Mouse (Mus musculus) limb, embryonic 12.5 days (tissue): ENCODE data around the gene Gbp9. TPM values are rescaled to one million over a fixed set of nuclear protein-coding genes. Genes with fewer than 3 reads are reported as not detected.
"Not testable (repeated sequence)": the region's sequence is repeated elsewhere in the genome, so short reads cannot be mapped to it uniquely, and the experiment has no call there.

Source experiments
- ATAC-seq: fragments of 200-750 bp; cut with Nextera tagmentation; 2 replicates; pipeline ENCODE4 v1.8.0; 2017; ENCODE audit warnings: low read depth, moderate TSS enrichment; ENCODE audit not compliant: insufficient number of reproducible peaks, insufficient read depth, low FRiP score, low TSS enrichment
- H3K27ac ChIP-seq: fragments of 300-500 bp; sonication (generic); 2 replicates; pipeline ENCODE4 v1.5.1; 2016; ENCODE audit warnings: mild to moderate bottlenecking, moderate library complexity
- H3K27me3 ChIP-seq: fragments of 300-500 bp; sonication (generic); 2 replicates; pipeline ENCODE4 v1.6.1; 2016; ENCODE audit warnings: mild to moderate bottlenecking, moderate library complexity
- H3K36me3 ChIP-seq: fragments of 300-500 bp; sonication (generic); 2 replicates; pipeline ENCODE4 v1.6.1; 2016; ENCODE audit warnings: mild to moderate bottlenecking, moderate library complexity
- H3K4me1 ChIP-seq: fragments of 300-500 bp; sonication (generic); replicated peaks from 2 replicates; pipeline ENCODE4 v1.6.1; 2016
- H3K4me2 ChIP-seq: fragments of 300-500 bp; sonication (generic); 2 replicates; pipeline ENCODE4 v1.6.1; 2016; ENCODE audit warnings: mild to moderate bottlenecking, moderate library complexity
- H3K4me3 ChIP-seq: fragments of 300-500 bp; sonication (generic); replicated peaks from 2 replicates; pipeline ENCODE4 v1.5.1; 2016; ENCODE audit warnings: mild to moderate bottlenecking
- H3K9ac ChIP-seq: fragments of 300-500 bp; sonication (generic); replicated peaks from 2 replicates; pipeline ENCODE4 v1.6.1; 2016; ENCODE audit warnings: mild to moderate bottlenecking, moderate library complexity
- H3K9me3 ChIP-seq: fragments of 300-500 bp; sonication (generic); 2 replicates; pipeline ENCODE4 v1.6.1; 2016; ENCODE audit warnings: mild to moderate bottlenecking, moderate library complexity
- WGBS: fragments of 180-500 bp; shearing (Covaris S2); methylation state at CpG from one replicate; pipeline ENCODE4 v1.1.7; 2016; 5-methylcytosine and 5-hydroxymethylcytosine counted together
- polyA plus RNA-seq: library from polyadenylated mRNA; unstranded; fragments of >200 nt; fragmentation: Nextera tagmentation; extraction: Ambion mirVana; gene quantifications from 2 replicates; pipeline ENCODE4 v1.2.1, GENCODE M21; 2016

The Gbp9 gene
- polyA plus RNA-seq, 1 experiment from 2014 or later = 1.7 TPM

GRCm38 (mm10) chr5:105115740-105116139, 23.6 kb downstream of the Gbp9 start:
- H3K27me3 ChIP-seq = no peaks in the 10 kb centered on the region
- H3K36me3 ChIP-seq = no peaks in the 10 kb centered on the region
- no peaks in the 10 kb centered on the region for H3K4me1 ChIP-seq
- H3K9me3 ChIP-seq = no peaks in the 10 kb centered on the region
- no peak overlapping the region for H3K27ac ChIP-seq
- H3K4me3 ChIP-seq = no peak overlapping the region
- ATAC-seq = no peak
- WGBS = 82% methylated on average over 2 of the region's 2 CpGs
- H3K9ac ChIP-seq = no peak overlapping the region
- no peak overlapping the region for H3K4me2 ChIP-seq

GRCm38 (mm10) chr5:105114696-105115095, 24.6 kb downstream of the Gbp9 start:
- no peak overlapping the region for H3K4me2 ChIP-seq
- WGBS = 87% methylated on average over 2 of the region's 2 CpGs
- no peak for ATAC-seq
- no peaks in the 10 kb centered on the region for H3K9me3 ChIP-seq
- H3K9ac ChIP-seq = no peak overlapping the region
- H3K4me1 ChIP-seq = no peaks in the 10 kb centered on the region
- no peak overlapping the region for H3K4me3 ChIP-seq
- H3K27me3 ChIP-seq = no peaks in the 10 kb centered on the region
- no peak overlapping the region for H3K27ac ChIP-seq
- H3K36me3 ChIP-seq = no peaks in the 10 kb centered on the region

GRCm38 (mm10) chr5:105113656-105114055, 25.7 kb downstream of the Gbp9 start:
- ATAC-seq = no peak
- WGBS = 90% methylated on average over 5 of the region's 5 CpGs

GRCm38 (mm10) chr5:105110271-105110852, 29.0 kb downstream of the Gbp9 start:
- WGBS = 20% methylated on average over 4 of the region's 4 CpGs
- H3K27me3 ChIP-seq, H3K4me3 ChIP-seq, H3K27ac ChIP-seq, H3K9me3 ChIP-seq, H3K9ac ChIP-seq, ATAC-seq, H3K36me3 ChIP-seq, H3K4me1 ChIP-seq, H3K4me2 ChIP-seq: not testable (repeated sequence)

More at GRCm38 (mm10) chr5:105113656-105114055, 25.7 kb downstream of the Gbp9 start:
- no peak overlapping the region for H3K27ac ChIP-seq
- H3K4me2 ChIP-seq = no peak overlapping the region
- no peaks in the 10 kb centered on the region for H3K9me3 ChIP-seq
- no peaks in the 10 kb centered on the region for H3K4me1 ChIP-seq
- H3K27me3 ChIP-seq = no peaks in the 10 kb centered on the region
- H3K9ac ChIP-seq = no peak overlapping the region
- no peaks in the 10 kb centered on the region for H3K36me3 ChIP-seq
- H3K4me3 ChIP-seq = no peak overlapping the region

- H3K36me3 ChIP-seq, H3K9ac ChIP-seq, H3K27ac ChIP-seq, H3K9me3 ChIP-seq, H3K4me1 ChIP-seq, H3K4me2 ChIP-seq, H3K4me3 ChIP-seq, ATAC-seq, H3K27me3 ChIP-seq: not testable (repeated sequence)
- 48% methylated on average over 1 of the region's 1 CpGs for WGBS
Measured at GRCm38 (mm10) chr5:105109775-105110174, 29.6 kb downstream of the Gbp9 start.

GRCm38 (mm10) chr5:105105689-105106088, 33.6 kb downstream of the Gbp9 start:
- not testable (repeated sequence) for H3K36me3 ChIP-seq, H3K4me2 ChIP-seq, H3K4me3 ChIP-seq, H3K9ac ChIP-seq, H3K27me3 ChIP-seq, H3K27ac ChIP-seq, H3K4me1 ChIP-seq, H3K9me3 ChIP-seq, ATAC-seq
- 76% methylated on average over 2 of the region's 2 CpGs for WGBS

DNA sequence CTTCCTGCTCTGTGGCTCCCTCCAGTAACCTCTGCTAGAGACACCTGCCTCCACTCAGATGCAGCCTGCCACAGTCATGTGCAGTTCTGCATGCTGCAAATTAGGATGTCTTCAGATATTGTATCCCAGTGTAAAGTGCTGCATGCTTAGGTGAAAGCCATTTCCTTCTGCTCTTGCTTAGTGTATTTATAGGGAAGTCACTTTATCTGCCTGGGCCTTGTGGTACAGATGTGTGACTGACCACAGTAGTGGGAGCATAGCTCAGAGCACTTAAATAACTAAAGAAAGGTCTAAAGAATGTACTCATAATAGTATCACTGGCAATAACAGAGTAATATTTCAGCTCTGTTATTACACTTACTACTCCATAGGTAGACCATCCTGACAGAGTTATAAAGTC, 57.4 kb downstream of the Gbp9 start:
- H3K4me1 ChIP-seq = no peaks in the 10 kb centered on the region
- H3K9ac ChIP-seq = no peak overlapping the region
- no peaks in the 10 kb centered on the region for H3K36me3 ChIP-seq
- no peak overlapping the region for H3K4me2 ChIP-seq
- H3K4me3 ChIP-seq = no peak overlapping the region
- H3K27ac ChIP-seq = no peak overlapping the region
- ATAC-seq = no peak
- peaks cover 8% of the 10 kb centered on the region for H3K9me3 ChIP-seq
- no peaks in the 10 kb centered on the region for H3K27me3 ChIP-seq

DNA sequence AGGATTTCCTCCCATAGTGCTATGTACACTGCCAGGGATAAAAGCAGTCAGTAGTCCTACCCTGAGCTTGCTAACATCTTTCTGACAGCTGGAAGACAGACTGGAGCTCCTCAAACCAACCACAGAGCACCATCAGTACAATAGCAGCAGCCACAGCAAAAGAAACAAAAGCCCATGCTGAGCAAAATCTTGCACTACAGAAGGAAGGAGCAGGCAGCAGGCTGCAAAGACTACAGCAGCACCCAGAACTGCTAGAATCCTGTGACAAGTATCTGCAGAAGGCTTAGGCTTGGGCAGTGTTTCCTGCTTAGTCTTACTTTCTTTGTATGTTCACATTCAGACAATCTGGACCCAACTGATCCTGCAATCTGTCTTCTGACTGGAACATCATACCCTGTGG, 71.0 kb downstream of the Gbp9 start:
- not testable (repeated sequence) for H3K4me1 ChIP-seq, H3K27ac ChIP-seq, H3K4me2 ChIP-seq, ATAC-seq, H3K9ac ChIP-seq, H3K27me3 ChIP-seq, H3K36me3 ChIP-seq, H3K9me3 ChIP-seq, H3K4me3 ChIP-seq

DNA sequence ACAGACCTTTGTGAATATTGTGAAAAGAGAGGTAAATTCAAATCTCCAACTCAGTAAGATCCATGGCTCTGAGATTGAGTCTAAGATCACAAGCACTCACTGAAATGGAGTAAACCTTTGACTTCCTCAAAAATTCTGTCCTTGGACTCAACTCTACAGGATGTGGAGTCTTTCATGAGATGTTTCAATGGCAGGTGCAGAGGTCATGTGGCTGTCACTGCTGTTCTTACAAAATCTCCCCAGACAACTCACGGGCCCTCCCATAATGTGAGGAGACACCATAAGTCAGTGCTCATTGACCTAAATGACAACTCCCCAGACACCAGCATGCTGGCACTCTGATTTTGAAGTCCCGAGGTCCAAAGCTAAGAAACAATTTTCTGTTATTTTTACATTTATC, 74.9 kb downstream of the Gbp9 start:
- H3K4me3 ChIP-seq, H3K27ac ChIP-seq, H3K9me3 ChIP-seq, H3K9ac ChIP-seq, ATAC-seq, H3K4me1 ChIP-seq, H3K4me2 ChIP-seq, H3K36me3 ChIP-seq, H3K27me3 ChIP-seq: not testable (repeated sequence)
- 70% methylated on average over 2 of the region's 2 CpGs for WGBS

DNA sequence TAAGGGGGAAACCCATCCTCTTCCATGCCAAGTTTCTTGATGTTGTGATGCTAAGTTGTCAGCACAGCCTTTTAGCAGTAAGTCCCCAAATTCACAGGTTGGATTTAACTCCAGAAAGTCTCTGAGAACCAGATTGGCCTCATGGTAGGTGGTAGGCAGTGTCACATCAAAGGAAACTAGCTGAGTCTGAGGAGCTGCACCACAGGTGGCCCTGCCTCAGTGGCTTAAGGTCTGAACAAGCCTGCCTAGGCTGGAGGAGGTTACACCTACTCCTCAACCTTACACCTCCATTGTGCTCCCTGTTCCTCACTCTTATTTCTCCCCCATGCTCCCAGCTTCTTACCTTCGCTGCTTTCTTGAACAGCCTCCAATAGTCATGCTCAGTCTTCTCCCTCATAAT, 76.0 kb downstream of the Gbp9 start:
- no peaks in the 10 kb centered on the region for H3K4me1 ChIP-seq
- H3K27me3 ChIP-seq = no peaks in the 10 kb centered on the region
- H3K36me3 ChIP-seq = no peaks in the 10 kb centered on the region
- 53% methylated on average over 1 of the region's 1 CpGs for WGBS
- H3K4me3 ChIP-seq = no peak overlapping the region
- no peak overlapping the region for H3K9ac ChIP-seq
- no peak for ATAC-seq
- H3K9me3 ChIP-seq = no peaks in the 10 kb centered on the region
- H3K4me2 ChIP-seq = no peak overlapping the region
- H3K27ac ChIP-seq = no peak overlapping the region

DNA sequence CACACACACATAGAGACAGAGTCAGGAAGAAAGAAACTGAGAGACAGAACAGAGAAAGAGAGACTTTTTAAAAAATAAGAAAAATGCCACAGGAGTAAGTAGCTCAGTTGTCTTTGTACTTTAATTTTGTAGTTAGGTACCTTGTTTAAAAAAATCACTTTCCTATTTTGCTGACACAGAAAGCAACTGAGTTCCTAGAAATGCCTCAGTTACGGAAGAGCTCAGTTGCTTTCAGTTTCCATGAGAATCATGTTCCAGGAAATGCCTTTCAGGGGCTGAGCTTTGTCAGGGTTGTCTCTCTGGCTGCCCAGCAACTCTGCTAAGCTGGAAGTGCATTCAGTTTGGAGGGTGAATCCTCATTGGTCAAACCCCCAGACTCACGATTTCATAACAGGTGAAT, 76.9 kb downstream of the Gbp9 start:
- H3K4me3 ChIP-seq, H3K4me1 ChIP-seq, H3K27me3 ChIP-seq, H3K9ac ChIP-seq, H3K27ac ChIP-seq, ATAC-seq, H3K9me3 ChIP-seq, H3K4me2 ChIP-seq, H3K36me3 ChIP-seq: not testable (repeated sequence)
- 88% methylated on average over 2 of the region's 2 CpGs for WGBS

DNA sequence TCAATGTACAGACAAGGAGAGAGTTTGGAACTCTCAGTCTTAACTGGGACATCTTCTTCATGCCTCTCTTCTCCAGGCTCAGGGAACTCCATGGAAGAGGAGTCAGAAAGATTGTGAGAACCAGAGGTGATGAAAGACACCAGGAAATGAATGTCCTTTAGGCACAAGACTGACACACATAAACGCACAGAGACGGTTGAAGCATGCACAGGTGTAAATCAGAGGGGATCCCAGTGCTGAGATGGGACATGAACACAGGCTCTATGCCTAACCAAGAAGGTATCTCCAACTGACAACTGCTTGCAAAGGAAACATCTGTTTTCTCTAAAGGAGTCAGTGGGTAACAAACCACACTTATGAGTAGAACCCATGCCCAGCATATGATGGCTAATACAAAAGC, 79.1 kb downstream of the Gbp9 start:
- no peak overlapping the region for H3K9ac ChIP-seq
- no peaks in the 10 kb centered on the region for H3K27me3 ChIP-seq
- no peaks in the 10 kb centered on the region for H3K36me3 ChIP-seq
- no peaks in the 10 kb centered on the region for H3K4me1 ChIP-seq
- no peak overlapping the region for H3K4me2 ChIP-seq
- H3K27ac ChIP-seq = no peak overlapping the region
- ATAC-seq = no peak
- 88% methylated on average over 2 of the region's 2 CpGs for WGBS
- H3K4me3 ChIP-seq = no peak overlapping the region
- H3K9me3 ChIP-seq = no peaks in the 10 kb centered on the region
